Mouse (Mus musculus) neural tube, embryonic 14.5 days (tissue): ENCODE measurements around the gene Gucy2e. TPM values are rescaled to one million over a fixed set of nuclear protein-coding genes. Genes with fewer than 3 reads are reported as not detected.

ENCODE experiments used
- ATAC-seq: fragments of 200-750 bp; cut with Nextera tagmentation; 2 replicates; pipeline ENCODE4 v1.8.0; 2017; ENCODE audit warnings: low read depth, mild to moderate bottlenecking, moderate TSS enrichment, moderate library complexity
- H3K27ac ChIP-seq: fragments of 300-500 bp; sonication (generic); 2 replicates; pipeline ENCODE4 v1.5.1; 2014; ENCODE audit warnings: low read depth, mild to moderate bottlenecking, control low read depth, low read length, moderate library complexity, mixed read lengths
- H3K27me3 ChIP-seq: fragments of 300-500 bp; sonication (generic); 2 replicates; pipeline ENCODE4 v1.6.1; 2014; ENCODE audit warnings: low read length; ENCODE audit not compliant: control insufficient read depth, insufficient read depth
- H3K36me3 ChIP-seq: fragments of 300-500 bp; sonication (generic); 2 replicates; pipeline ENCODE4 v1.6.1; 2014; ENCODE audit warnings: low read length, mixed read lengths; ENCODE audit not compliant: control insufficient read depth, insufficient read depth
- H3K4me1 ChIP-seq: fragments of 300-500 bp; sonication (generic); 2 replicates; pipeline ENCODE4 v1.6.1; 2014; ENCODE audit warnings: low read length; ENCODE audit not compliant: control insufficient read depth, insufficient read depth
- H3K4me2 ChIP-seq: fragments of 300-500 bp; sonication (generic); 2 replicates; pipeline ENCODE4 v1.6.1; 2014; ENCODE audit warnings: mild to moderate bottlenecking, low read depth, low read length, control low read depth
- H3K4me3 ChIP-seq: fragments of 300-500 bp; sonication (generic); 2 replicates; pipeline ENCODE4 v1.5.1; 2014; ENCODE audit warnings: low read depth, low read length, control low read depth, mixed read lengths
- H3K9ac ChIP-seq: fragments of 300-500 bp; sonication (generic); replicated peaks from 2 replicates; pipeline ENCODE4 v1.6.1; 2014; ENCODE audit warnings: low read depth, mild to moderate bottlenecking, control low read depth, low read length, mixed read lengths
- H3K9me3 ChIP-seq: fragments of 300-500 bp; sonication (generic); 2 replicates; pipeline ENCODE4 v1.6.1; 2016; ENCODE audit warnings: low read length; ENCODE audit not compliant: control insufficient read depth
- WGBS: fragments of 180-500 bp; shearing (Covaris S2); extraction: QIAGEN DNeasy Blood & Tissue Kit; methylation state at CpG from one replicate; pipeline ENCODE4 v1.1.7; 2014; 5-methylcytosine and 5-hydroxymethylcytosine counted together
- polyA plus RNA-seq: library from polyadenylated mRNA; unstranded; fragments of >200 nt; fragmentation: Nextera tagmentation; extraction: Ambion mirVana; gene quantifications from 2 replicates; pipeline ENCODE4 v1.2.1, GENCODE M21; 2014

The Gucy2e gene
- polyA plus RNA-seq, 1 experiment from 2014 or later, result 0.62 TPM

- 0 out of 2 replicates have a peak, but pooled peaks cover 1% of the 10 kb centered on the region for H3K27me3 ChIP-seq
- peaks cover under 1% of the 10 kb centered on the region; the same call in 1 of the 2 replicates for H3K4me1 ChIP-seq
- no peak overlapping the region for H3K4me3 ChIP-seq
- no peak overlapping the region for H3K27ac ChIP-seq
- H3K36me3 ChIP-seq, result no peaks in the 10 kb centered on the region
- no peaks in the 10 kb centered on the region for H3K9me3 ChIP-seq
- no peak overlapping the region for H3K9ac ChIP-seq
- ATAC-seq, result no peak
- 80% methylated on average over 4 of the region's 4 CpGs for WGBS
- H3K4me2 ChIP-seq, result no peak overlapping the region
Measured at GRCm38 (mm10) chr11:69230420-69230819, 6.4 kb downstream of the Gucy2e start.

GRCm38 (mm10) chr11:69225715-69226114 lies 11.1 kb downstream of the Gucy2e start:
- 86% methylated on average over 1 of the region's 1 CpGs for WGBS
- H3K4me3 ChIP-seq, result no peak overlapping the region
- no peak overlapping the region for H3K9ac ChIP-seq

GRCm38 (mm10) chr11:69223101-69223500 lies 13.7 kb downstream of the Gucy2e start:
- H3K4me2 ChIP-seq, result no peak overlapping the region
- no peak overlapping the region for H3K27ac ChIP-seq
- no peaks in the 10 kb centered on the region for H3K36me3 ChIP-seq
- WGBS, result 88% methylated on average over 4 of the region's 4 CpGs
- ATAC-seq, result no peak
- no peaks in the 10 kb centered on the region for H3K9me3 ChIP-seq
- no peaks in the 10 kb centered on the region for H3K4me1 ChIP-seq
- no peaks in the 10 kb centered on the region for H3K27me3 ChIP-seq
- H3K9ac ChIP-seq, result no peak overlapping the region
- no peak overlapping the region for H3K4me3 ChIP-seq

More at GRCm38 (mm10) chr11:69225715-69226114, 11.1 kb downstream of the Gucy2e start:
- no peak for ATAC-seq
- Histone ChIP-seq H3K9me3 (no peaks in the 10 kb centered on the region), H3K27ac (no peak overlapping the region), H3K36me3 (no peaks in the 10 kb centered on the region), H3K4me2 (no peak overlapping the region), H3K4me1 (no peaks in the 10 kb centered on the region), H3K27me3 (no peaks in the 10 kb centered on the region)

DNA sequence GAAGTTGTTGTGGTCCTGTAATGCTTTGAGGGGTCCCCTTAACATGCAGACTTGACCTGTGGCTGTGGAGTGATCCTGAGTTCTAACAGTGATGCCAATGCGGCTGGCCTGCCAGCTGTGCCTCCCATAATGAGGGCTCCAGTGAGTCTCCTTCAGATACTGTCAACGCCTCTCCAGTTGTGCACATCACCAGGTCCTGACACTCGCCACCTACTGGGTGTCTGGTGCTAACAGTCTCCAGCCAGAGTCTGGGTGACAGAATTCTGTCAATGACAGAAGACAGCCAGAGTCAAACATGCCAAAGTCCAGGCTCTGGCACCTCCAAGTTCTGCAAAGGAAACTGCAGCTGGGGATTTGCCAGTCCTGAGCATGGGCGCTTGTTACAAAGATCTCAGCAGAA lies 15.8 kb downstream of the Gucy2e start:
- H3K27me3 ChIP-seq, result no peaks in the 10 kb centered on the region
- WGBS, result 83% methylated on average over 4 of the region's 4 CpGs
- H3K9me3 ChIP-seq, result no peaks in the 10 kb centered on the region
- H3K4me3 ChIP-seq, result no peak overlapping the region
- H3K4me2 ChIP-seq, result no peak overlapping the region
- ATAC-seq, result no peak
- no peaks in the 10 kb centered on the region for H3K36me3 ChIP-seq
- H3K27ac ChIP-seq, result no peak overlapping the region
- no peaks in the 10 kb centered on the region for H3K4me1 ChIP-seq
- H3K9ac ChIP-seq, result no peak overlapping the region

DNA sequence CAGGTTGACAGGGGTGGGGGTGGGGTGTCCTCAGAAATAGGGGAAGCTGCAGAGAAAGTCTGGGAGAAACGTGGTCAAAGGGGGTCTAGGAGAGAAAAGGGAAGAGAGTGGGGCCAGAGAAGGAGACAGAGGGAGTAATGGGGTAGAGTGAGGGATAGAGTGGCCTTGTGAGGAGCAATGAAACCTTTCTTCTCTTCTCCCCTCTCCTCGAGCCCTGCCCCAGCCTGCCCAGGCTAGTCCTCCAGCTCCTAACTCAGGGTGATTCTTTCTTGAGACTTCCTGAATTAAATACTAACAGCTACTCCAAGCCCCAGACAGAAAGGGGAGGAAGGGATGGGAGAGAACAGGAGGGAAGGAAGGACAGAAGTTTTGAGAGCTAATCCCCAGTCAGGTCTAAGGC lies 18.2 kb downstream of the Gucy2e start:
- no peak overlapping the region for H3K9ac ChIP-seq
- 63% methylated on average over 2 of the region's 2 CpGs for WGBS
- no peak overlapping the region for H3K27ac ChIP-seq
- no peaks in the 10 kb centered on the region for H3K4me1 ChIP-seq
- no peak overlapping the region for H3K4me2 ChIP-seq
- ATAC-seq, result no peak
- no peaks in the 10 kb centered on the region for H3K27me3 ChIP-seq
- no peaks in the 10 kb centered on the region for H3K36me3 ChIP-seq
- no peak overlapping the region for H3K4me3 ChIP-seq
- no peaks in the 10 kb centered on the region for H3K9me3 ChIP-seq

GRCm38 (mm10) chr11:69217411-69217810 lies 19.4 kb downstream of the Gucy2e start:
- Histone ChIP-seq H3K27me3 (no peaks in the 10 kb centered on the region), H3K9ac (no peak overlapping the region), H3K36me3 (no peaks in the 10 kb centered on the region), H3K27ac (no peak overlapping the region), H3K4me3 (no peak overlapping the region), H3K9me3 (no peaks in the 10 kb centered on the region), H3K4me2 (no peak overlapping the region), H3K4me1 (no peaks in the 10 kb centered on the region)
- 88% methylated on average over 5 of the region's 5 CpGs for WGBS
- no peak for ATAC-seq

- H3K4me2 ChIP-seq, result peak overlapping the region; percentile 43
- no peaks in the 10 kb centered on the region for H3K9me3 ChIP-seq
- H3K27me3 ChIP-seq, result no peaks in the 10 kb centered on the region
- peak overlapping the region; percentile 25; the same call in 1 of the 2 replicates for H3K4me3 ChIP-seq
- ATAC-seq, result no peak
- H3K27ac ChIP-seq, result no peak overlapping the region
- no peak overlapping the region for H3K9ac ChIP-seq
- no peaks in the 10 kb centered on the region for H3K36me3 ChIP-seq
- no peaks in the 10 kb centered on the region for H3K4me1 ChIP-seq
- WGBS, result 21% methylated on average over 2 of the region's 2 CpGs
Measured at GRCm38 (mm10) chr11:69211431-69211830, 25.4 kb downstream of the Gucy2e start.

GRCm38 (mm10) chr11:69202469-69203230 lies 34.2 kb downstream of the Gucy2e start:
- H3K9me3 ChIP-seq, result no peaks in the 10 kb centered on the region
- no peak overlapping the region for H3K4me3 ChIP-seq
- H3K27ac ChIP-seq, result no peak overlapping the region
- no peaks in the 10 kb centered on the region for H3K36me3 ChIP-seq
- H3K4me1 ChIP-seq, result no peaks in the 10 kb centered on the region
- ATAC-seq, result no peak
- no peak overlapping the region for H3K4me2 ChIP-seq
- peaks cover 6% of the 10 kb centered on the region; the same call in 1 of the 2 replicates for H3K27me3 ChIP-seq
- WGBS, result 88% methylated on average over 13 of the region's 13 CpGs
- H3K9ac ChIP-seq, result no peak overlapping the region

DNA sequence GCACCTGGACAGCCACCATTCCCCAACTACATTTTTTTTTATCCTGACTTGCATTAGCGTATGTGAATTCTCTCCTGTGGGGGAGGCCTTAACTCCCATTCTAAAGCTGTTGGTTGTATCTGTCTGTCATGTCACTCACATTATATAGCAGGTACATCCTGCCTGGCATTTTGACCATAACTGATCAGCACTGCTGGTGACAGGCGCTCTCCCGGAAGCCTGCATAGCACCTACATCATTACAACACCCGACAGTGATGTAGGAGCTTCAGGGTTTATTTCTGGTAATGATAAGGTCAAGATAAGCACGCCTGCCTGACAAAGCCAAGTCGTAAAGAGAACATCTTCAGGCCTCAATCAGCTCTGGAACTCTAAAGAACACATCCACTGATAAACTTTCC lies 36.6 kb downstream of the Gucy2e start:
- WGBS, result 82% methylated on average over 6 of the region's 6 CpGs
- Histone ChIP-seq H3K36me3 (no peaks in the 10 kb centered on the region), H3K4me3 (no peak overlapping the region), H3K4me1 (no peaks in the 10 kb centered on the region), H3K9ac (no peak overlapping the region), H3K27ac (no peak overlapping the region), H3K4me2 (no peak overlapping the region), H3K9me3 (no peaks in the 10 kb centered on the region), H3K27me3 (peaks cover 12% of the 10 kb centered on the region)
- no peak for ATAC-seq
